Mouse (Mus musculus) CH12.LX (cell line): ENCODE results near the gene Ncoa5. TPM values are rescaled to one million over a fixed set of nuclear protein-coding genes. Genes with fewer than 3 reads are reported as not detected.

Experiments
- DNase-seq: peaks from one replicate; pipeline ENCODE4 v3.0.0-alpha.2; 2013; ENCODE audit errors: extremely low read depth
- H3K27ac ChIP-seq: 2 replicates; pipeline ENCODE4 v1.5.1; 2012; ENCODE audit warnings: low read depth, mild to moderate bottlenecking, control low read depth, moderate library complexity; ENCODE audit not compliant: insufficient read depth
- H3K27me3 ChIP-seq: replicated peaks from 2 replicates; pipeline ENCODE3; 2012; ENCODE audit warnings: inconsistent platforms
- H3K36me3 ChIP-seq, 2 experiments: replicated peaks in 1 of 2; 2 replicates each; pipeline versions ENCODE3 to v1.6.1; 2012; ENCODE audit warnings: inconsistent platforms in 1 of 2, low read length in 1 of 2, mild to moderate bottlenecking in 1 of 2, mixed read lengths in 1 of 2, moderate library complexity in 1 of 2; ENCODE audit not compliant: control insufficient read depth in 1 of 2, insufficient read depth in 1 of 2
- H3K4me1 ChIP-seq, 2 experiments: 2 replicates each; pipeline ENCODE4 v1.6.1; 2012; ENCODE audit warnings: inconsistent platforms in 1 of 2, moderate library complexity in 1 of 2; ENCODE audit not compliant: insufficient read depth in 2 of 2, control insufficient read depth in 1 of 2
- H3K4me2 ChIP-seq: 2 replicates; pipeline ENCODE4 v1.6.1; 2012; ENCODE audit warnings: low read depth, mild to moderate bottlenecking, control low read depth; ENCODE audit not compliant: poor library complexity, insufficient read depth, severe bottlenecking
- H3K4me3 ChIP-seq, 3 experiments: fragments of 150-350 bp in 1 of 3; sonication (generic) in 1 of 3; replicated peaks in 1 of 3; 2 replicates each; pipeline versions ENCODE3 to v1.5.1; 2011 to 2012; ENCODE audit warnings: low read depth in 2 of 3, low read length in 2 of 3, mild to moderate bottlenecking in 2 of 3, moderate library complexity in 2 of 3, control low read depth in 1 of 3, improper control_type of control experiment in 1 of 3, inconsistent platforms in 1 of 3, mixed read lengths in 1 of 3; ENCODE audit not compliant: poor library complexity in 1 of 3
- H3K79me2 ChIP-seq: replicated peaks from 2 replicates; pipeline ENCODE4 v1.6.1; 2012; ENCODE audit warnings: mild to moderate bottlenecking, moderate library complexity; ENCODE audit not compliant: control insufficient read depth, poor library complexity, insufficient read depth, severe bottlenecking; ENCODE audit errors: extremely low read depth
- H3K9ac ChIP-seq: 2 replicates; pipeline ENCODE4 v1.6.1; 2012; ENCODE audit warnings: low read depth, mild to moderate bottlenecking, control low read depth, moderate library complexity; ENCODE audit not compliant: insufficient read depth
- H3K9me3 ChIP-seq: replicated peaks from 2 replicates; pipeline ENCODE3; 2012; ENCODE audit warnings: low read length, inconsistent platforms, mixed read lengths
- BHLHE40 ChIP-seq: IDR thresholded peaks from 2 replicates; pipeline ENCODE4 v1.6.1; 2011; ENCODE audit warnings: mild to moderate bottlenecking, low read depth, low read length, improper control_type of control experiment
- CHD2 ChIP-seq: IDR thresholded peaks from 2 replicates; pipeline ENCODE4 v1.6.1; 2011; ENCODE audit warnings: low read length, improper control_type of control experiment
- CTCF ChIP-seq, 2 experiments: IDR thresholded peaks in 1 of 2; conservative IDR thresholded peaks in 1 of 2; 2 replicates each; pipeline ENCODE4 v1.5.1; 2011 to 2012; ENCODE audit warnings: low read depth in 2 of 2, low read length in 2 of 2, improper control_type of control experiment in 1 of 2, inconsistent platforms in 1 of 2, mild to moderate bottlenecking in 1 of 2, moderate library complexity in 1 of 2
- ELF1 ChIP-seq: IDR thresholded peaks from 2 replicates; pipeline ENCODE4 v1.6.1; 2014; ENCODE audit warnings: low read depth, mild to moderate bottlenecking, inconsistent platforms, low read length, improper control_type of control experiment
- EP300 ChIP-seq: IDR thresholded peaks from 2 replicates; pipeline ENCODE4 v1.6.1; 2011; ENCODE audit warnings: low read length, improper control_type of control experiment
- GABPA ChIP-seq: IDR thresholded peaks from 2 replicates; pipeline ENCODE4 v1.6.1; 2012; ENCODE audit warnings: low read depth, low read length, improper control_type of control experiment, inconsistent platforms; ENCODE audit not compliant: insufficient replicate concordance
- HCFC1 ChIP-seq: IDR thresholded peaks from 2 replicates; pipeline ENCODE4 v1.6.1; 2012; ENCODE audit warnings: low read depth, mild to moderate bottlenecking, inconsistent platforms, low read length, improper control_type of control experiment
- JUN ChIP-seq: IDR thresholded peaks from 2 replicates; pipeline ENCODE4 v1.6.1; 2011; ENCODE audit warnings: low read depth, mild to moderate bottlenecking, low read length, improper control_type of control experiment, moderate library complexity; ENCODE audit not compliant: insufficient read depth
- JUND ChIP-seq: conservative IDR thresholded peaks from 2 replicates; pipeline ENCODE4 v1.6.1; 2011; ENCODE audit warnings: low read depth, low read length, improper control_type of control experiment
- KAT2A ChIP-seq: IDR thresholded peaks from 2 replicates; pipeline ENCODE4 v1.6.1; 2012; ENCODE audit warnings: low read length, improper control_type of control experiment, inconsistent platforms; ENCODE audit not compliant: insufficient replicate concordance
- MAFK ChIP-seq: IDR thresholded peaks from 2 replicates; pipeline ENCODE4 v1.6.1; 2011; ENCODE audit warnings: low read length, improper control_type of control experiment; ENCODE audit not compliant: insufficient replicate concordance
- MAX ChIP-seq: IDR thresholded peaks from 2 replicates; pipeline ENCODE4 v1.6.1; 2011; ENCODE audit warnings: low read length, improper control_type of control experiment
- MEF2A ChIP-seq: IDR thresholded peaks from 2 replicates; pipeline ENCODE4 v1.6.1; 2014; ENCODE audit warnings: low read depth, mild to moderate bottlenecking, inconsistent platforms, low read length, improper control_type of control experiment, borderline replicate concordance
- NRF1 ChIP-seq: IDR thresholded peaks from 2 replicates; pipeline ENCODE4 v1.6.1; 2014; ENCODE audit warnings: low read depth, mild to moderate bottlenecking, inconsistent platforms, low read length, improper control_type of control experiment, moderate library complexity
- PAX5 ChIP-seq: IDR thresholded peaks from 2 replicates; pipeline ENCODE4 v1.6.1; 2012; ENCODE audit warnings: low read length, inconsistent platforms, mixed read lengths
- POLR2A ChIP-seq: IDR thresholded peaks from 2 replicates; pipeline ENCODE4 v1.6.1; 2011; ENCODE audit warnings: low read depth, mild to moderate bottlenecking, improper control_type of control experiment, low read length
- RCOR1 ChIP-seq: conservative IDR thresholded peaks from 2 replicates; pipeline ENCODE4 v1.6.1; 2012; ENCODE audit warnings: low read depth, mild to moderate bottlenecking, inconsistent platforms, low read length, improper control_type of control experiment
- SIN3A ChIP-seq: IDR thresholded peaks from 2 replicates; pipeline ENCODE4 v1.6.1; 2012; ENCODE audit warnings: low read length, improper control_type of control experiment, inconsistent platforms
- TBP ChIP-seq: conservative IDR thresholded peaks from 2 replicates; pipeline ENCODE4 v1.6.1; 2011; ENCODE audit warnings: low read depth, low read length, improper control_type of control experiment
- TCF12 ChIP-seq: IDR thresholded peaks from 2 replicates; pipeline ENCODE4 v1.6.1; 2014; ENCODE audit warnings: low read depth, mild to moderate bottlenecking, inconsistent platforms, low read length, improper control_type of control experiment
- UBTF ChIP-seq: IDR thresholded peaks from 2 replicates; pipeline ENCODE4 v1.6.1; 2012; ENCODE audit warnings: low read depth, mild to moderate bottlenecking, inconsistent platforms, low read length, improper control_type of control experiment, moderate library complexity
- USF1 ChIP-seq: IDR thresholded peaks from 2 replicates; pipeline ENCODE4 v1.6.1; 2014; ENCODE audit warnings: low read depth, mild to moderate bottlenecking, inconsistent platforms, low read length, improper control_type of control experiment
- USF2 ChIP-seq: conservative IDR thresholded peaks from 2 replicates; pipeline ENCODE4 v1.6.1; 2011; ENCODE audit warnings: low read depth, low read length, improper control_type of control experiment
- ZKSCAN1 ChIP-seq: IDR thresholded peaks from 2 replicates; pipeline ENCODE4 v1.6.1; 2012; ENCODE audit warnings: low read depth, inconsistent platforms, low read length, improper control_type of control experiment, borderline replicate concordance
- ZMIZ1 ChIP-seq: IDR thresholded peaks from 2 replicates; pipeline ENCODE4 v1.6.1; 2012; ENCODE audit warnings: low read depth, mild to moderate bottlenecking, inconsistent platforms, low read length, improper control_type of control experiment
- ZNF384 ChIP-seq: IDR thresholded peaks from 2 replicates; pipeline ENCODE4 v1.6.1; 2012; ENCODE audit warnings: low read depth, low read length, improper control_type of control experiment, inconsistent platforms
- dilution Hi-C: fragments of 300-500 bp; cut with MboI; formaldehyde crosslinking; loops from 2 replicates; pipeline ENCODE4 v1.14.3; 2020; ENCODE audit warnings: low sequenced_read_pairs; ENCODE audit not compliant: extremely low pct_unique_long_range_greater_than_20kb, extremely low pct_ligation_motif_present
- in situ Hi-C: fragments of 300-500 bp; cut with MboI; formaldehyde crosslinking; loops from 3 replicates; pipeline ENCODE4 v1.14.3; 2019; ENCODE audit warnings: low sequenced_read_pairs, low pct_ligation_motif_present, low pct_unique_long_range_greater_than_20kb, mixed read lengths
- polyA plus RNA-seq: library from polyadenylated mRNA; unstranded; fragments of >175 nt; gene quantifications from 2 replicates; pipeline ENCODE4 v1.2.1, GENCODE M21; 2012; ENCODE audit warnings: low read depth; ENCODE audit not compliant: insufficient read length
- total RNA-seq, 2 experiments: library from RNA; depleted of rRNA; stranded (reverse); fragments of 300-350 nt in 1 of 2; fragments of >200 nt in 1 of 2; gene quantifications; 2 replicates each; pipeline ENCODE4 v1.2.3; 2012 to 2014

Ncoa5 gene
- total and polyA plus RNA-seq, 3 experiments = 18.6 to 46.4 (median 20.1) TPM

DNA sequence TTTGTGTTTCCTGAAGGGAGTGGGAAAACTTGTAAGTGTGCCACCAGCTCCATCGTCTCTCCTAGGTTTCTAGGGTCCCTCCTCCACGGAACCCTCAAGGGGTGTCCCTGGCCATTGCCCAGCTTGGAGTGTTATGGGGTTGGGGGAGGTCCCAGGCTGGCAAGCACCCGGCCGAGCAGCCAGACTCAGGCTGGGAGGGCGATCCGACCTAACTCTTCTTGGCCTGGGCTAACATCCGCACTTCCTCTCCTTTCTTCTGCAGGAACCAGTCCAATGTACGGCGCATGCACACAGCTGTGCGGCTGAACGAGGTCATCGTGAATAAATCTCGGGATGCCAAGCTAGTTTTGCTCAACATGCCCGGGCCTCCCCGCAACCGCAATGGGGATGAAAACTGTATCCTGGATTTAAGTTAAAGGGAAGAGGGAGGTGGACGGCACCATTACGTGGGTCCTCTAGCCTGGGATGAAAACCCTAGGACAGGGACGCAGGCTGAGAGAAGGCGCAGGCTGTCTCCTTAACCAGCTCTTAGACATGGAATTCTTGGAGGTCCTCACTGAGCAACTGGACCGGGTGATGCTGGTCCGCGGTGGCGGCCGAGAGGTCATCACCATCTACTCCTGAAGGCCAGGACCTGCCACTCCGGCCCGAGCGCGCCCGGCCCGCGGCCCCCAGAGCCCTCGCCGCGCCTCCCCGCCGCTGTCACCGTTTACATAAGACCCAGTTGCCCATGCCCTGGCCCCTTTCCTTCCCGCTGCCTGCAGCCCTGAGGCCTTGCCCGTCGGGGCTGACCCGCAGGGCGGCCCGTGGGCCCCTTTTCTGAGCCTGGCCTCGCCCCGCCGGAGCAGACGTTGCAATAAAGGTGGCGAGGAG, 37.6 kb downstream of the Ncoa5 start:
- in situ Hi-C loops = no loop called here

GRCm38 (mm10) chr2:164995976-164996375, 38.7 kb downstream of the Ncoa5 start:
- in situ Hi-C loops = no loop called here
- no peaks in the 10 kb centered on the region for H3K79me2 ChIP-seq
- no peaks in the 10 kb centered on the region for H3K27me3 ChIP-seq
- no peak overlapping the region for H3K9ac ChIP-seq
- H3K4me3 ChIP-seq = no peak overlapping the region
- dilution Hi-C loops = no loop called here
- no peak overlapping the region for H3K27ac ChIP-seq
- H3K36me3 ChIP-seq = peaks cover 17 to 61% of the 10 kb centered on the region in 2 experiments
- no peak for DNase-seq
- H3K4me2 ChIP-seq = no peak overlapping the region
- TF ChIP-seq USF1 (no peak), POLR2A (no peak), NRF1 (no peak), SIN3A (no peak), JUN (no peak), PAX5 (no peak), RCOR1 (no peak), UBTF (no peak), USF2 (no peak), TCF12 (no peak), TBP (no peak), MEF2A (no peak), GABPA (no peak), MAFK (no peak)
- no peaks in the 10 kb centered on the region for H3K9me3 ChIP-seq
- 0 out of 4 replicates have a peak, but pooled peaks cover 0 to 2% of the 10 kb centered on the region in 2 experiments for H3K4me1 ChIP-seq

More for the DNA sequence above, 37.6 kb downstream of the Ncoa5 start:
- dilution Hi-C loops = no loop called here
- H3K4me3 ChIP-seq = no peak overlapping the region
- no peak for DNase-seq
- H3K4me1 ChIP-seq = no peaks in the 10 kb centered on the region
- H3K36me3 ChIP-seq = peaks cover 28 to 72% of the 10 kb centered on the region in 2 experiments
- no peaks in the 10 kb centered on the region for H3K9me3 ChIP-seq
- H3K9ac ChIP-seq = no peak overlapping the region
- TF ChIP-seq ZKSCAN1 (no peak), ZMIZ1 (no peak), POLR2A (no peak), BHLHE40 (no peak), USF2 (no peak), PAX5 (no peak), MAX (no peak), HCFC1 (no peak), JUND (no peak), ELF1 (no peak), NRF1 (no peak), EP300 (no peak), CTCF (conservative IDR thresholded peaks at IDR 0.05 in 1 of 2, IDR thresholded peaks at IDR 0.05 in 1 of 2; ENCODE audit: low read depth in 2 of 2, low read length in 2 of 2) (no peak), SIN3A (no peak), CHD2 (no peak), ZNF384 (no peak), KAT2A (no peak), USF1 (no peak)
- TF ChIP-seq, all 38 proteins: peak for 0
- no peaks in the 10 kb centered on the region for H3K79me2 ChIP-seq
- no peak overlapping the region for H3K27ac ChIP-seq
- no peak overlapping the region for H3K4me2 ChIP-seq
- no peaks in the 10 kb centered on the region for H3K27me3 ChIP-seq
